Mouse (Mus musculus) megakaryocyte, embryonic 14.5 days (primary cell): ENCODE data around the gene H2-T23.

ENCODE experiments used
- FLI1 ChIP-seq: IDR thresholded peaks from 2 replicates; pipeline ENCODE4 v1.6.1; 2012; ENCODE audit warnings: low read length, inconsistent platforms, mixed read lengths
- GATA1 ChIP-seq: IDR thresholded peaks from 3 replicates; pipeline ENCODE4 v1.6.1; 2012; ENCODE audit warnings: mixed read lengths, low read length, inconsistent platforms, borderline replicate concordance

- no peak for TF ChIP-seq GATA1
- no peak for TF ChIP-seq FLI1
These were observed 40.9 kb downstream of the H2-T23 start for GRCm38 (mm10) chr17:35991781-35992180.
